In genomic region chr3:107630682-107631522, GRCm38 (mm10) we compare ENCODE assay signal across 8 mouse cellular contexts. TPM values are rescaled to one million over a fixed set of nuclear protein-coding genes. Genes with fewer than 3 reads are reported as not detected.
A peak's percentile ranks its signal among the peaks of the same experiment; 100 is the strongest.
DNase-seq lines count a peak whose midpoint lies in the region; ATAC-seq and TF ChIP-seq lines count a peak whose summit lies in the region.

TSS of gene Gm10961 (plus strand) at chr3:107631322.

- DNase-seq in urinary bladder, postnatal 14 days (ENCODE audit: low spot score), result peak; percentile 28
- no peak for DNase-seq in urinary bladder, postnatal 36 days (ENCODE audit: low spot score in 2 of 2)
- peak; percentile 10 for DNase-seq in c-Kit-positive CD71-negative TER-119-negative erythroid progenitor cells, embryonic 14.5 days (ENCODE audit: low read depth)
- peak; percentile 47 for DNase-seq in limb, embryonic 10.5 days (ENCODE audit: low spot score)
- peak; percentile 97 for DNase-seq in midbrain, embryonic 11.5 days (ENCODE audit: low spot score, missing footprints)
- DNase-seq in thymus, postnatal 36 days, result no peak

- H3K27me3 ChIP-seq in intestine, postnatal 0 days (replicated peaks; ENCODE audit: control insufficient read depth, insufficient read depth, low read length), result no peaks in the 10 kb centered on the region
- H3K27me3 ChIP-seq in limb, embryonic 10.5 days (ENCODE audit: low read depth, poor library complexity, severe bottlenecking), result no peaks in the 10 kb centered on the region
- no peaks in the 10 kb centered on the region for H3K27me3 ChIP-seq in midbrain, embryonic 11.5 days (ENCODE audit: control insufficient read depth, insufficient read depth, low read length)

- peak within 1 kb of the TSS; percentile 98 for H3K9ac ChIP-seq in intestine, postnatal 0 days (ENCODE audit: low read depth, low read length)
- peak within 1 kb of the TSS; percentile 97 for H3K9ac ChIP-seq in midbrain, embryonic 11.5 days (ENCODE audit: low read length)

- TF ChIP-seq CTCF in intestine, postnatal 0 days (IDR thresholded peaks at IDR 0.05; ENCODE audit: low read depth), result no peak

- H3K4me2 ChIP-seq in intestine, postnatal 0 days (replicated peaks; ENCODE audit: low read depth), result peak within 1 kb of the TSS; percentile 75
- peak within 1 kb of the TSS; percentile 79 for H3K4me2 ChIP-seq in midbrain, embryonic 11.5 days

- under 1% methylated on average over 48 of the region's 48 CpGs for WGBS in intestine, postnatal 0 days
- 2% methylated on average over 48 of the region's 48 CpGs for WGBS in limb, embryonic 10.5 days
- WGBS in midbrain, embryonic 11.5 days, result under 1% methylated on average over 41 of the region's 48 CpGs

- peak; percentile 41 for ATAC-seq in frontal cortex, adult (ENCODE audit: low TSS enrichment)
- ATAC-seq in intestine, postnatal 0 days, result peak; percentile 58
- peak; percentile 86 for ATAC-seq in midbrain, embryonic 11.5 days (ENCODE audit: low FRiP score)

- H3K9me3 ChIP-seq in intestine, postnatal 0 days (ENCODE audit: control insufficient read depth), result no peaks in the 10 kb centered on the region
- no peaks in the 10 kb centered on the region for H3K9me3 ChIP-seq in limb, embryonic 10.5 days (replicated peaks)
- no peaks in the 10 kb centered on the region for H3K9me3 ChIP-seq in midbrain, embryonic 11.5 days (ENCODE audit: control insufficient read depth, low read length)

- no peaks in the 10 kb centered on the region for H3K4me1 ChIP-seq in intestine, postnatal 0 days (replicated peaks; ENCODE audit: control insufficient read depth, insufficient read depth, low read length)
- H3K4me1 ChIP-seq in limb, embryonic 10.5 days, result peaks cover 18% of the 10 kb centered on the region
- peaks cover 7% of the 10 kb centered on the region; the same call in 1 of the 2 replicates for H3K4me1 ChIP-seq in midbrain, embryonic 11.5 days (ENCODE audit: control insufficient read depth, insufficient read depth, low read length)

- peak within 1 kb of the TSS; percentile 99 for H3K4me3 ChIP-seq in intestine, postnatal 0 days (ENCODE audit: low read depth, low read length)
- peak within 1 kb of the TSS; percentile 91 for H3K4me3 ChIP-seq in limb, embryonic 10.5 days
- H3K4me3 ChIP-seq in midbrain, embryonic 11.5 days (ENCODE audit: low read depth, low read length), result peak within 1 kb of the TSS; percentile 98

- peak within 1 kb of the TSS; percentile 84 for H3K27ac ChIP-seq in intestine, postnatal 0 days (ENCODE audit: low read depth, low read length)
- peak within 1 kb of the TSS; percentile 97 for H3K27ac ChIP-seq in limb, embryonic 10.5 days
- H3K27ac ChIP-seq in midbrain, embryonic 11.5 days (ENCODE audit: low read depth, low read length), result peak within 1 kb of the TSS; percentile 92

- H3K36me3 ChIP-seq in intestine, postnatal 0 days (ENCODE audit: control insufficient read depth, insufficient read depth), result peaks cover 21% of the 10 kb centered on the region
- H3K36me3 ChIP-seq in limb, embryonic 10.5 days, result peaks cover 41% of the 10 kb centered on the region
- peaks cover 13% of the 10 kb centered on the region for H3K36me3 ChIP-seq in midbrain, embryonic 11.5 days (ENCODE audit: control insufficient read depth, insufficient read depth, low read length)

RNA-seq across cellular contexts. Expression of gene Gm10961, which starts in this region (rescaled TPM):
- not detected in 2 replicates for polyA plus RNA-seq in intestine, postnatal 0 days (2015; fragmentation: Nextera tagmentation; extraction: Ambion mirVana)
- not detected in 2 replicates for polyA plus RNA-seq in limb, embryonic 10.5 days (2016; fragmentation: Nextera tagmentation; extraction: Ambion mirVana)
- not detected in 2 replicates for polyA plus RNA-seq in midbrain, embryonic 11.5 days (2014; fragmentation: Nextera tagmentation; extraction: Ambion mirVana)

Comparison
In these comparisons a context has a peak if more than half of its experiments do, and no peak if none do; other contexts are left out.
1. DNase-seq: peak in urinary bladder, postnatal 14 days (single experiment) and c-Kit-positive CD71-negative TER-119-negative erythroid progenitor cells, embryonic 14.5 days (single experiment); none in urinary bladder, postnatal 36 days (0 of 2) and thymus, postnatal 36 days (0 of 2).
2. Peak in ATAC-seq, H3K4me3 ChIP-seq, H3K27ac ChIP-seq, H3K9ac ChIP-seq and H3K4me2 ChIP-seq in intestine, postnatal 0 days; RNA of the gene not detected or under 1 TPM.
3. Peak in DNase-seq, H3K4me3 ChIP-seq and H3K27ac ChIP-seq in limb, embryonic 10.5 days; RNA of the gene not detected or under 1 TPM.
4. Peak in DNase-seq, ATAC-seq, H3K4me3 ChIP-seq, H3K27ac ChIP-seq, H3K9ac ChIP-seq and H3K4me2 ChIP-seq in midbrain, embryonic 11.5 days; RNA of the gene not detected or under 1 TPM.
5. Peak in every context shown above with its lines, with median percentiles within 50 percentile points of each other: ATAC-seq, H3K27ac ChIP-seq and H3K4me3 ChIP-seq.